Mouse (Mus musculus) c-Kit-negative CD71-positive TER-119-positive erythroid progenitor cells, embryonic 14.5 days (primary cell): Measurements from ENCODE around the gene Rrnad1.
"Not testable (repeated sequence)": the region's sequence is repeated elsewhere in the genome, so short reads cannot be mapped to it uniquely, and the experiment has no call there.

Source experiments
- DNase-seq: peaks from one replicate; pipeline ENCODE4 v3.0.0-alpha.2; 2013; ENCODE audit warnings: low read depth, low spot score

Gene Rrnad1

GRCm38 (mm10) chr3:87918551-87918950 is 12.0 kb downstream of the Rrnad1 start:
- DNase-seq: no peak

GRCm38 (mm10) chr3:87916990-87917389 is 13.5 kb downstream of the Rrnad1 start:
- no peak for DNase-seq

GRCm38 (mm10) chr3:87913891-87914290 is 16.6 kb downstream of the Rrnad1 start:
- no peak for DNase-seq

- no peak for DNase-seq
These were observed 17.0 kb downstream of the Rrnad1 start for GRCm38 (mm10) chr3:87913491-87913890.

- no peak for DNase-seq
These were observed 19.9 kb downstream of the Rrnad1 start for GRCm38 (mm10) chr3:87910573-87911141.

- DNase-seq: no peak
These were observed 20.6 kb downstream of the Rrnad1 start for GRCm38 (mm10) chr3:87909874-87910273.

GRCm38 (mm10) chr3:87909381-87909780 is 21.1 kb downstream of the Rrnad1 start:
- DNase-seq: no peak

GRCm38 (mm10) chr3:87907906-87908305 is 22.6 kb downstream of the Rrnad1 start:
- DNase-seq: no peak

- DNase-seq: no peak
These were observed 23.3 kb downstream of the Rrnad1 start for GRCm38 (mm10) chr3:87906981-87907857.

GRCm38 (mm10) chr3:87906601-87906980 is 23.9 kb downstream of the Rrnad1 start:
- DNase-seq: no peak

- peak; percentile 82 for DNase-seq
These were observed 24.5 kb downstream of the Rrnad1 start, which contains the start of gene Hdgf for GRCm38 (mm10) chr3:87905880-87906485. TSS of gene Hdgf (plus strand) at chr3:87906321.

GRCm38 (mm10) chr3:87903821-87904220 is 26.7 kb downstream of the Rrnad1 start:
- no peak for DNase-seq

- not testable (repeated sequence) for DNase-seq
These were observed 28.6 kb downstream of the Rrnad1 start for GRCm38 (mm10) chr3:87901959-87902358.

GRCm38 (mm10) chr3:87901036-87901624 is 29.4 kb downstream of the Rrnad1 start:
- DNase-seq: no peak

- DNase-seq: no peak
These were observed 30.7 kb downstream of the Rrnad1 start for GRCm38 (mm10) chr3:87899776-87900175.

GRCm38 (mm10) chr3:87899266-87899665 is 31.3 kb downstream of the Rrnad1 start:
- no peak for DNase-seq

GRCm38 (mm10) chr3:87893367-87893905 is 37.1 kb downstream of the Rrnad1 start:
- DNase-seq: no peak

- DNase-seq: no peak
These were observed 39.0 kb downstream of the Rrnad1 start for GRCm38 (mm10) chr3:87891481-87891880.

GRCm38 (mm10) chr3:87887400-87887799 is 43.1 kb downstream of the Rrnad1 start:
- not testable (repeated sequence) for DNase-seq

GRCm38 (mm10) chr3:87886416-87886815 is 44.1 kb downstream of the Rrnad1 start:
- no peak for DNase-seq

- no peak for DNase-seq
These were observed 44.5 kb downstream of the Rrnad1 start for GRCm38 (mm10) chr3:87886004-87886365.
